Comparison of ENCODE assay signal across 18 mouse cellular contexts in genomic region chr5:144178216-144178615, GRCm38 (mm10). TPM values are rescaled to one million over a fixed set of nuclear protein-coding genes. Genes with fewer than 3 reads are reported as not detected.
"Had no signal": no experiment of that assay in that cellular context is flagged by ENCODE, and none has a peak within 500 bp of the region (broad histone marks: within the 10 kb centered on the region; RNA-seq: fewer than 3 reads in every experiment).

No protein-coding gene starts in this region.

- H3K27me3 ChIP-seq: midbrain, embryonic 12.5 days; neural tube, embryonic 13.5 days; neural tube, embryonic 15.5 days had no signal

- ATAC-seq: midbrain, embryonic 16.5 days had no signal

- H3K4me1 ChIP-seq: midbrain, embryonic 12.5 days; neural tube, embryonic 13.5 days; neural tube, embryonic 15.5 days had no signal

- DNase-seq: lung, adult 18-20 months; lung, embryonic 14.5 days; lung, postnatal 10 days; lung, postnatal 4 days; midbrain, embryonic 14.5 days; retina, postnatal 1 day; right cerebral cortex, adult 18-20 months; right cerebral cortex, postnatal 25 days; right cerebral cortex, postnatal 4 days; spleen, adult 18-20 months; thymus, adult 18-20 months; thymus, postnatal 14 days; thymus, postnatal 36 days had no signal

- H3K4me2 ChIP-seq: lung, embryonic 14.5 days; midbrain, embryonic 12.5 days; neural tube, embryonic 13.5 days; neural tube, embryonic 15.5 days had no signal

- H3K4me3 ChIP-seq: midbrain, embryonic 12.5 days; myocyte; neural tube, embryonic 13.5 days; neural tube, embryonic 15.5 days had no signal

- H3K9me3 ChIP-seq: midbrain, embryonic 12.5 days; neural tube, embryonic 13.5 days; neural tube, embryonic 15.5 days had no signal

- H3K9ac ChIP-seq: lung, embryonic 14.5 days; midbrain, embryonic 12.5 days; neural tube, embryonic 13.5 days; neural tube, embryonic 15.5 days had no signal

- H3K27ac ChIP-seq: midbrain, embryonic 12.5 days; neural tube, embryonic 13.5 days; neural tube, embryonic 15.5 days had no signal

RNA-seq across cellular contexts. Expression of gene Bhlha15, which starts 11.9 kb away (rescaled TPM):
- polyA plus RNA-seq: midbrain, embryonic 12.5 days; midbrain, embryonic 14.5 days; midbrain, embryonic 16.5 days had no signal
